Mouse (Mus musculus) ES-Bruce4 (cell line): ENCODE data around the gene Scamp1. TPM values are rescaled to one million over a fixed set of nuclear protein-coding genes. Genes with fewer than 3 reads are reported as not detected.

Experiments used
- H3K27ac ChIP-seq: 2 replicates; pipeline ENCODE4 v1.5.1; 2012; ENCODE audit warnings: low read length, inconsistent platforms; ENCODE audit not compliant: insufficient read depth
- H3K27me3 ChIP-seq: 2 replicates; pipeline ENCODE4 v1.6.1; 2012; ENCODE audit warnings: mild to moderate bottlenecking, low read length, inconsistent platforms; ENCODE audit not compliant: control insufficient read depth, poor library complexity, insufficient read depth, severe bottlenecking
- H3K36me3 ChIP-seq: 2 replicates; pipeline ENCODE4 v1.6.1; 2012; ENCODE audit warnings: inconsistent platforms, mild to moderate bottlenecking, low read length, moderate library complexity; ENCODE audit not compliant: control insufficient read depth, poor library complexity, insufficient read depth, severe bottlenecking
- H3K4me1 ChIP-seq: one replicate; pipeline ENCODE4 v1.8.1; 2011; ENCODE audit warnings: low read length; ENCODE audit not compliant: control insufficient read depth, insufficient read depth
- H3K4me3 ChIP-seq: 2 replicates; pipeline ENCODE4 v1.5.1; 2011; ENCODE audit warnings: low read depth, mild to moderate bottlenecking, low read length
- H3K9ac ChIP-seq: 2 replicates; pipeline ENCODE4 v1.6.1; 2012; ENCODE audit warnings: low read depth, mild to moderate bottlenecking, inconsistent platforms; ENCODE audit not compliant: poor library complexity, severe bottlenecking
- H3K9me3 ChIP-seq: replicated peaks from 2 replicates; pipeline ENCODE4 v1.6.1; 2012; ENCODE audit warnings: mild to moderate bottlenecking, low read length, inconsistent platforms; ENCODE audit not compliant: control insufficient read depth, poor library complexity, insufficient read depth, severe bottlenecking
- CTCF ChIP-seq: IDR thresholded peaks from one replicate; pipeline ENCODE4 v1.8.1; 2011; ENCODE audit warnings: low read depth, low read length
- EP300 ChIP-seq: IDR thresholded peaks from 2 replicates; pipeline ENCODE4 v1.6.1; 2011; ENCODE audit warnings: low read depth, low read length; ENCODE audit not compliant: insufficient read depth
- POLR2A ChIP-seq: IDR thresholded peaks from one replicate; pipeline ENCODE4 v1.8.1; 2011; ENCODE audit warnings: low read length; ENCODE audit not compliant: insufficient read depth
- polyA plus RNA-seq: library from polyadenylated mRNA; stranded (reverse); fragments of >200 nt; gene quantifications from 2 replicates; pipeline ENCODE4 v1.2.4, GENCODE M21; 2011; ENCODE audit warnings: low read depth; ENCODE audit not compliant: missing spikeins, insufficient read depth, insufficient read length

Gene Scamp1
- polyA plus RNA-seq, 1 experiment = 43.5 TPM

GRCm38 (mm10) chr13:94183372-94184021 lies 102.2 kb downstream of the Scamp1 start:
- Histone ChIP-seq H3K9me3 (no peaks in the 10 kb centered on the region), H3K36me3 (no peaks in the 10 kb centered on the region), H3K27ac (no peak overlapping the region), H3K9ac (no peak overlapping the region), H3K4me1 (no peaks in the 10 kb centered on the region), H3K27me3 (no peaks in the 10 kb centered on the region), H3K4me3 (no peak overlapping the region)
- no peak for TF ChIP-seq EP300

GRCm38 (mm10) chr13:94182026-94182425 lies 103.6 kb downstream of the Scamp1 start:
- Histone ChIP-seq H3K9ac (no peak overlapping the region), H3K27me3 (no peaks in the 10 kb centered on the region), H3K9me3 (no peaks in the 10 kb centered on the region), H3K27ac (no peak overlapping the region), H3K36me3 (no peaks in the 10 kb centered on the region), H3K4me1 (no peaks in the 10 kb centered on the region), H3K4me3 (no peak overlapping the region)
- TF ChIP-seq CTCF = no peak
- no peak for TF ChIP-seq EP300
- no peak for TF ChIP-seq POLR2A

GRCm38 (mm10) chr13:94180477-94181420 lies 104.9 kb downstream of the Scamp1 start:
- Histone ChIP-seq H3K27ac (no peak overlapping the region), H3K4me1 (no peaks in the 10 kb centered on the region), H3K36me3 (no peaks in the 10 kb centered on the region), H3K9me3 (no peaks in the 10 kb centered on the region), H3K4me3 (no peak overlapping the region), H3K27me3 (no peaks in the 10 kb centered on the region), H3K9ac (no peak overlapping the region)
- no peak for TF ChIP-seq CTCF
- no peak for TF ChIP-seq POLR2A
- no peak for TF ChIP-seq EP300

DNA sequence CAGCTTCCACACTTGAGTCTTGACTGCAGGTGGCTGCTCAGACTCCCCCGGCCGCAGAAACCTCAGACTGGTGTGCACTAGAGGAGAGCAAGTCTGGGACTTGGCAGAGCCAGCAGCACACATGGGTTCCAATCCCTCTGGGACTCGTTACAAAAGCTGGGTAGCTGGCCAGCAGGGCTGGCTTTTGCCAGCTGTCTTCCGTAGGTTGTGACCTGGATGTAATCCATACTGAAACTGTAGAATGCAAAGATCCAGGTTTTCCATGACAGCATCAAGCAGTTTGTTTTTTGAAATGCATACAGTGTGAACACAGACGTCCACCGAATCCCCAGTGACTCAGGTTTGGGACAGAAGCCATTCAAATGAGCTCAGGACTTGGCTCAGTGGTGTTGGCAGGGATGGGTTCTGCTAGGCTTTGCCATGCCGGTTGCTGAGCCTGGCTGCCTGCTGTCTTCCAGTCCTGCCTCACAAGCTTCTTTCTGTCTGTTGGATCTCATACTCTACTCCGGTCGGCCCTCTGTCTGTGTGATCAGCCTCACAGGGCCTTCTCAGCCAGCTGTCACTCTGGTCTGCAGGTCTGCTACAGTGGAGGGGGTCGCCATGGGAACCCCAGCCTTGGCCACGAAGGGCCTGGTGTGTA lies 107.1 kb downstream of the Scamp1 start:
- TF ChIP-seq POLR2A = no peak
- H3K27ac ChIP-seq = no peak overlapping the region
- H3K9ac ChIP-seq = no peak overlapping the region
- H3K4me1 ChIP-seq = no peaks in the 10 kb centered on the region
- H3K9me3 ChIP-seq = no peaks in the 10 kb centered on the region
- no peak overlapping the region for H3K4me3 ChIP-seq
- H3K27me3 ChIP-seq = 0 out of 2 replicates have a peak, but pooled peaks cover 2% of the 10 kb centered on the region
- H3K36me3 ChIP-seq = no peaks in the 10 kb centered on the region

GRCm38 (mm10) chr13:94177148-94177547 lies 108.5 kb downstream of the Scamp1 start:
- no peak overlapping the region for H3K4me3 ChIP-seq
- H3K27ac ChIP-seq = no peak overlapping the region
- H3K9ac ChIP-seq = no peak overlapping the region
- no peaks in the 10 kb centered on the region for H3K9me3 ChIP-seq
- no peaks in the 10 kb centered on the region for H3K36me3 ChIP-seq
- TF ChIP-seq CTCF = peak; percentile 41
- TF ChIP-seq EP300 = no peak
- H3K27me3 ChIP-seq = 0 out of 2 replicates have a peak, but pooled peaks cover 2% of the 10 kb centered on the region
- no peaks in the 10 kb centered on the region for H3K4me1 ChIP-seq
